Mouse (Mus musculus): ENCODE measurements around the gene Coq4.

DNA sequence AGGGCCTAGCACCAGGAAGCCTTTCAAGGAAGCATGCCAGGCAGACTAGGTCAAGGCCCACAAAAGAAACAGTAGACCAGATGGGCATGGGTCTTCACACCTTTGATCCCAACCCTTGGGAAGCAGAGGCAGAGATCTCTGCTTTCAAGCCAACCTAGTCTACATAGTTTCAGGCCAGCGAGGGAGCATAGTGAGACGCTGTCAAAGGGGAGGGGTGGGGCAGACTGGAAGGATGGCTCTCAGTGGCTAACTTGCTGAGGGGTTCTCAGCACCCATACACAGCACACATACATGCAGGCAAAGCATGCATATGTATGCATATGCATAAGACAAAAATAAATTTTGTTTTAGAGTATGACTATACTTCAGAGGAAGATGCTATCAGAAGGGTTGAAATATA is 32.1 kb downstream of the Coq4 start:
- no peak for TF ChIP-seq POLR2A (IDR thresholded peaks at IDR 0.05; ENCODE audit: borderline replicate concordance, low read depth, low read length)
- no peak for TF ChIP-seq CTCF (IDR thresholded peaks at IDR 0.05; ENCODE audit: low read depth, low read length)
